Mouse (Mus musculus) thymus, postnatal 36 days (tissue): Measurements from ENCODE around the gene Ift172.
A peak's percentile ranks its signal among the peaks of the same experiment; 100 is the strongest.
"Not testable (repeated sequence)": the region's sequence is repeated elsewhere in the genome, so short reads cannot be mapped to it uniquely, and the experiment has no call there.

Experiments
- DNase-seq, 2 experiments: peaks; one replicate each; pipeline ENCODE4 v3.0.0; 2022; ENCODE audit warnings: mixed read lengths in 2 of 2

Ift172 gene

DNA sequence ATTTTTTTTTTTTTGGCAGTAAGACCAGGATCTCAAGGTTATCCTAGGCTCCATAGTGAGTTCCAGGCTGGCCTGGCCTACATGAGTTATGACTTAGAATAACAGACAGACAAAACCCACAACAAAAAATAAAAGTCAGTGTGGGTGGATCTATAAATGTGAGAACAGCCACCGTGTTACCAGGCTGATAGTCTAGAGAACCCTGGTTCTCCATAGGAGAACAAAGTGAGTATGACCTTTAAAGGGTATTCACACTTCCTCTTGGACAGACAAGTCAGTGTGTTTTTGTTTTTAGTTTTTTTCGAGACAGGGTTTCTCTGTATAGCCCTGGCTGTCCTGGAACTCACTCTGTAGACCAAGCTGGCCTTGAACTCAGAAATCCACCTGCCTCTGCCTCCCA is 34.9 kb downstream of the Ift172 start:
- no peak for DNase-seq

- no peak for DNase-seq
Measured at GRCm38 (mm10) chr5:31255381-31255780, 35.5 kb downstream of the Ift172 start.

DNA sequence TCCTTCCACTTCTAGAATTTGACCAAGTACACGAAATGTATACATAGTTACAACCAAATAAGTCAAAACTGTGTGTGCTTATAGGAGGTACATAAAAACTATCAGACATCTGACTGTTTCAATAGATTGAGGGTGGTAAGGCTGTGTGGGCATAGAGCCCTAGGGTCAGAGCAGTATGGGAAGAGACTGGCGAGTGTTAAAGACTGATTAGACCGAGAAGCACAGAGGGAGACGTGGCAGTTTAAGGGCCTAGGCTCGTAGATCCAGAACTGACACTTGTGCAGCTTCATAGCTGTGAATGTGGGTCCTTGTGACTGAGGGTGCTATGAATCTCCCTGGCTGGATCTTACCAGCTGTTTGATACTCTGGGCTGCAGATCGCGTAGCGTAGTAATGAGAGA is 36.0 kb downstream of the Ift172 start:
- DNase-seq: no peak

DNA sequence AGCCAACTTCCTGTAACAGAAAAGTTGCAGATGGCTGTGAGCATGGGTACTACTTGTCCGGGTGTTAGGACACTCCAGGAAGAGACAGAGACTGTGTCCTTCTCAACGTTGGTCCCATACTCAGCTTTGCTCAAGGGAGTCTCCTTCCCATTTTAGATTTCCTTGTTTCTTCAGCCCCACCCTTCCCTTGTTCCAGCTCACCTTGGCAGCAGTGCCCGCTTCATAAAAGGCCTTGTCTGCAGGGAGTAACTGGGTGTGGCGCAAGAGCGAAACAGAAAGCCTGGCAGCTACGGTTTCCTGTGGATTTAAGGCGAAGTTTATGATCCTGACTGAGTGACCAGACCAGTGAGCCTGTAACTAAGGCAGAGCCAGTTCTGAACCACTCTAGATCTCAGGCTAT is 36.5 kb downstream of the Ift172 start:
- no peak for DNase-seq

GRCm38 (mm10) chr5:31253806-31254205 is 37.1 kb downstream of the Ift172 start:
- DNase-seq: no peak

DNA sequence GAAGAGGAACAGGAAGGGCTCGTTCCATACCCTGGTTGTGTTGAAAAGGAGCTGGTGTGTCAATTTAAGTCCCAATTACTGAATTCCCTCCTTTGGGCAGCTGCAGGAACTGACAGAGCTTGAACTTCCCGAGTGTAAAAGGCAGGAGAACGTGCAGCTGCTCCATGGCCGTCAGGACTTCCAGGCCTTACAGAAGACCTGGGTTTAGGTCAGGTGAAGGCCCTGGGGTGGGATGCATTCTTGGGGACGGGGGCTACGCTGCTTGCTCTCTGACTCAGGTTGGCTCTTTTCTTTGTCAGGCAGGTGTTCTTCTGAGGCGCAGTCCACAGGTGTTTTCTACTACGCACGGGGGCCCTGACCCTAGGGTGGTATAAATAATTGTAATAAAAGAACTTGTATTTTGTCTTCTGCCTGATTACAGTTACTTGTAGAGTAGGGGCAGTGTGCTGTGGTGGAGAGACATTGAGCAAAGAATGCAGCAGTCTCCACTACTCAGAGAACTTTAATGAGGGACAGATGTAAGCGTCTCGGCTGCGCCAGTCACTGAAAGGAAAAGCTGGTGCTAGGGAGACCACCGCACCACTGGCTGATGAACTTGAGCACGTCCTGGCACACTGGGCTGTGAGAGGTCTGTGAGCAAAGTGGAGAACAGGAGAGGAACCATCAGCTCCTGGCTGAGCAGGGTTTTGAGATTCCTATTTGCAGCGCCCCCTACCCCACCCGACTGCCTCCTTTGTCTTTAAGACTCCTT is 37.9 kb downstream of the Ift172 start:
- no peak for DNase-seq

- no peak for DNase-seq
Measured at GRCm38 (mm10) chr5:31252151-31252550, 38.8 kb downstream of the Ift172 start.

GRCm38 (mm10) chr5:31251541-31252101 is 39.3 kb downstream of the Ift172 start, which contains the start of gene Krtcap3:
TSS of gene Krtcap3 (plus strand) at chr5:31251691.
- DNase-seq: peak; percentile 17 to 47

GRCm38 (mm10) chr5:31250716-31251115 is 40.2 kb downstream of the Ift172 start:
- DNase-seq: no peak

DNA sequence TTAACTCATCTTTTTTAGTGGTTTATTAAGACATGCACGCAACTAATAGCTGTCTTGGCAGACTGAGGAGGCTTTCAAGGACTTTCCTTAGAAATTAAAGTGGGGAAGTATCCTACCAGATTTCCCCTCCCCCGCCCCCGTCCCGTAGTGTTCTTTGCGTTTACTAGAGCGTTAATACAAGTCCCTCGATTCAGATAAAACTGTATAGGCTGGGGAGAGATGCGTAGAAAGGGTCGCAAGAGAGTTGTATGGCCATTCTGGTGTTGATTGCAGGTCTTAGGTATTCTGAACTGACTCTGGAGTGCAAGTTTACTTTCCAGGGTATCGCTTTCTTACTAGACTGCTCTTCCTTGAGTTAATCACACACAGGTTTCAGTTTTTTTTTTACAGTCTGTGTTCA is 48.7 kb downstream of the Ift172 start:
- no peak for DNase-seq

DNA sequence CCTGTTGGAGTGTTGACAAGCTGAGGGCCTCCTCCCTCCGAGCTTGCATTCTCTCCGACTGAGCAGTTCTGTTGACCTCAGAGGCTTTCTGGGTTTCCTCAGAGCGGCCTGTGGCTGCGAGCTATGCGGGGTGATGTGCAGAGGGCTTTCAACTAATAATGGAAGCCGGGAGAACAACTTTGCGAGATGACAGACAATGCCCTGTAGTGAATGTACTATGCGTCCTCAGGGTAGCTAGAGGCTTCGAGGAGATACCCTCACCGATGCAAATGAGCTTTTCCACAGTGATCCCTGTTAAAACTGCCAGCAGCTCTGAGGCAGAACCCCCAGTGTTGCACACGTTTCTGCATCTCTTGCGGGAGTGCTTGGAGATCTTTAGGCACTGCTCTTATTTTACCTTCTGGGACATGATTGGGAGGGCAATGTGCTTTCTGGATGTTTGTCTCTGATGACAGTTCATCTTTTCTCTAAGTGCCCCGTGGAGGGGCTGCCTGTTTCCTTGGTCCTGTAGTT is 49.3 kb downstream of the Ift172 start:
- no peak for DNase-seq

DNA sequence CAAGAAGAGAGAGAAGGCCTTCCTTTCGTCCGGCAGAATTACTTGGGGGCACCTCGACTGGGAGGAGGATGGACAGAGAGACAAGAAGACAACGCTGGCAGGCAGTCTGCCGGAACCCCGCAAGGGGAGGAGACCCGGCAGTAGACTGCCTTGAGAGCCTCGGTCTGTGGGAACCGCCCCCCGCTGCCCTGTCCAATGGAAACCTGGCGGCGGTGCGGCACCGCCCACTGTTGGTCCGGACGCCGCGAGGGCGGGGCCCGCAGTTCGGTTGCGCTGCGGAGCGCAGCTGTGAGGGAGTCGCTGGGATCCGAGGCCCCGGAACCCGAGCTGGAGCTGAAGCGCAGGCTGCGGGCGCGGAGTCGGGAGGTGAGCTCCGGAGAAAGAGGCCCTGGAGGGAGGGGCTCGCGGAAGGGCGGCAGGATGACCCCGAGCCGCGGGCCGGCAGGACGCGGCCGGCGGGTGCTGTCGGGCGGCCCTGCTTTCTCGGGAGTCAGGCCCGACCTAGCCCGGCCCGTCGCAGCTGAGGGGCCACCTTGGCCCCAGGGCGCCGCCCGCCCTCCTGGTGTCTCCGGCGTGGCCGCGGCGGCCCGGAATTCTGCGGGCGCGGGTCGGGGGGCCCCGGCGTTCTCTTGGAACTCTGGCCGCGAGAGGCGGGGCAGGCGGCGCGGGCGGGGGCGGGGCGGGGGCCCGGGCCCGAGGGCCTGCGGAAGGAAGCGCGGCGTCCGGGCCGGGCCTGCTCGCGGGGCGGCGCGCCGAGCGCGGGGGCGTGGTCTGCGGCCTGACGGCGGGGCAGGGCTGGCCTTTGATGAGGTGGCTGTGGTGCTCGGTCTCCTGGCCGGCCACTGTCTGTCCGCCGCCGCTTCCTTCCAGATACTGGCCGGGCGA is 50.0 kb downstream of the Ift172 start, which contains the start of the genes Nrbp1 and Gm9970:
Gene Nrbp1, plus strand, starts transcription at position 228 of the 885 bp plus-strand sequence.
Gene Gm9970, minus strand, starts transcription at position 596 of the 885 bp plus-strand sequence.
- peak; percentile 94 to 98 for DNase-seq

- no peak for DNase-seq
Measured at GRCm38 (mm10) chr5:31226641-31227040, 64.3 kb downstream of the Ift172 start.

DNA sequence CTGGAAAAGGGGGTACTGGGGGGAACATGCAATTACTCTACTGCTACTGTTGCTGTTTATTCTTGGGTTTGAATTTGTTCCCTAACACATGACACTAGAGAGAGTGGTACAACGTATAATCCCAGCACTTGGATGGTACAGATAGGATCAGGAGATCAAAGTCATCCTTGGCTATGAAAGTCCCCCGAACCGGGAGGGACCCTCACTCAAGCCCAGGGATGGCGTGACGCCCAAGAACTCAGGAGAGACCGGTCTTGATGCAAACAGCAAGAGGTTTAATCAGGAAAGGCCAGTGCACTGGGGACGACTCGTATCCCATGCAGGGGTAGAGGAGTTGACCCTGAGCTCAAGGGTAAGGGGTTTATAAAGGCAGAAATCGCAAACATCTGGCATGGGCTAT is 68.2 kb downstream of the Ift172 start:
- no peak for DNase-seq

- peak; percentile 24 to 48 for DNase-seq
Measured at GRCm38 (mm10) chr5:31221304-31221945, 69.5 kb downstream of the Ift172 start.

DNA sequence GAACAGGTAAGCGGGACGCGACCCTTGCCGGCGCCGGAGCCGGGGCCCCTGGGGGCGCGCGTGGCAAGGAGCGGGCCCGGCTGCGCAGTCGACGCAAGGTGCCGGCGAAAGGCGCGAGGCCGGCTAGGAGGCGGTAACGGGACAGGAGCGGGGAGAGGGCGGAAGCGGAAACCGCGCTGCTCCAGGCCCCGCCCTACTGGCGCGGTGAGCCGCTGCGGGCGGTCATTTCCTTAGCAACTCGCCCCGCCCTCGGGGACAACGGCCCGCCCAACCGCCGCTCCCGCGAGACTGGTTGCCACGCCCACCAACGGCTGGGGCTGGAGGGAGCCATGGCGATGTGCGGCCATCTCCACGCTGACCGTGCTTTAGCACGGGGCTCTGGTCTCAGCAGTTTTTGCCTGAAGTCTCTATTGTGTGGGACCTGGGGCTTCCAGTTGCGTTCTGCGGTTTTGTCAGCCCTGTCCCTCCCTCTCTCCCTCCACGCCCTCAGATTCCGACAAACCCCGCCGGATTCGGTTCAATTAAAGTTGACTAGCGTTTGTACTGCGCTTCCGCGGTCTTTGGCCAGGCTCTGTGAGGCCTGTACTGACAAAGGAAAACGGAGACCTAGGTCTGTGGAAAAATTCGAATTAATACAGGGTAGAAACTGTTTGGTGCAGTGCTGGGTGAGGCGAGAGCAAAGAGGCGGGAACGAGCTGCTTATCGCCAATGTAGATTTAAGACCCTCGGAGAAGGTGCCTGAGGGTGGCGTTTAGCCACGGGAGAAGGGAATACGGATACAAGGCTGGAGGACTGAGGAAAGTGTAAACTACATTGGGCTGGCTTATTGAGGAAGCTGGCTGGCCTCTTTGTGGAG is 70.2 kb downstream of the Ift172 start, which contains the start of gene Ppm1g:
Gene Ppm1g, minus strand, starts transcription at position 240 of the 856 bp plus-strand sequence.
- peak; percentile 97 to 98 for DNase-seq

DNA sequence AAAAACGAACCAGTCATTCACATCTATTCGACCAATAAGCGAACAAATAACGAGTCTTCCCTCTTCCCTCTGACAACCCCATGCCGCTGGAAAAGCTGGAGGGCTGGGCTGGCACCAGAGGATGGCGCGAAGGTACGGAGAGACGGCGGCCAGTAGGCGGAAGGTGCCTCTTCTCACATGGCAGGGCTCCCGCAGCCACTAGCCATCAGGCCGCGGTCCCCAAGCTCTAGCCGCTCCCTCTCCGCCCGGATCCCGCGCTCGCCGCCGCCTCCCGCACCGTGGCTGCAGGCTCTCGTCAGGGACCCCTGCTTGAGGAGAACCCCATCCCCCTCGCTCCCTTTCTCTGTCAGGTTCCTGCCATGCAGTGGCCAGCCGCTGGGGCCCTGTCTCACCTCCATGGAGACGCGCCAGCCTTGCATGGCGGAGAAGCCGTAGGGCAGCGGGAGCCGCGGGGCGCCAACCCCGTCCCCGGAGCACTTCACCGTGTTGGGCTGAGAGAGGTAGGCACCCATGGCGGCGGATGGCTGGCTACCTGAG is 70.9 kb downstream of the Ift172 start:
- no peak for DNase-seq

- DNase-seq: no peak
Measured at GRCm38 (mm10) chr5:31219474-31219873, 71.4 kb downstream of the Ift172 start.

- no peak for DNase-seq
Measured at GRCm38 (mm10) chr5:31219070-31219469, 71.8 kb downstream of the Ift172 start.

GRCm38 (mm10) chr5:31218294-31218693 is 72.6 kb downstream of the Ift172 start:
- DNase-seq: peak in 1 of 2 experiments; percentile 20

- DNase-seq: not testable (repeated sequence)
Measured at GRCm38 (mm10) chr5:31216554-31216953, 74.4 kb downstream of the Ift172 start.
